Mouse (Mus musculus): ENCODE data around the gene Smarca2. TPM values are rescaled to one million over a fixed set of nuclear protein-coding genes. Genes with fewer than 3 reads are reported as not detected.
A peak's percentile ranks its signal among the peaks of the same experiment; 100 is the strongest.
"Not testable (repeated sequence)": the region's sequence is repeated elsewhere in the genome, so short reads cannot be mapped to it uniquely, and the experiment has no call there.

The Smarca2 gene
- polyA plus RNA-seq, 1 experiment from 2014 or later, result 95.2 TPM

DNA sequence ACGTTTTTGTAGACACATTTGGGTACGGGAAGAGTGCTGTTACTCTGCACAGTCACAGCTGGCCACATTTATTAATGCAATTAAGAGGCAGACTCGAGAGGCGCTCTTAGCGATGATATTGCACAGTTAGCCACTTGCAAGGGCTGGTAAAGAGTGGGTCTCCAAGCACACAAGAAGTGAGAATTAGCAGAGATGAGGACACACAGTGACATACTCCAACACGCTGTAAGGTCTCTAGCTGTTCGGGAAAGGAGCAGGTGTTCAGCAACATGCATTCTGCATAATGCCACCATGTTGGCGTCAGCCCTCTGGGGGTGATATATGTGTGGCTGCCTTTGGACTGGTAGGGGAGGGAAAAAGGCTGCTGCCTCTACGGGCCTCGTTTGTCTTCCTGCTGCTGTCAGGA is 129.9 kb downstream of the Smarca2 start:
- Histone ChIP-seq H3K4me3 (ENCODE audit: low read length) (no peak overlapping the region), H3K27ac (ENCODE audit: low read depth, low read length) (peak overlapping the region; percentile 48; the same call in 1 of the 2 replicates), H3K9ac (ENCODE audit: low read depth, low read length) (no peak overlapping the region; the same call in 1 of the 2 replicates), H3K4me1 (ENCODE audit: control insufficient read depth, insufficient read depth, low read depth, low read length) (peaks cover 16% of the 10 kb centered on the region), H3K9me3 (ENCODE audit: control insufficient read depth, low read length) (no peaks in the 10 kb centered on the region), H3K4me2 (ENCODE audit: low read length) (peak overlapping the region; percentile 23), H3K36me3 (ENCODE audit: control insufficient read depth, insufficient read depth, low read length) (no peaks in the 10 kb centered on the region), H3K27me3 (replicated peaks; ENCODE audit: control insufficient read depth, insufficient read depth, low read length) (no peaks in the 10 kb centered on the region)
- ATAC-seq, result peak; percentile 67
- WGBS, result 41% methylated on average over 10 of the region's 10 CpGs

DNA sequence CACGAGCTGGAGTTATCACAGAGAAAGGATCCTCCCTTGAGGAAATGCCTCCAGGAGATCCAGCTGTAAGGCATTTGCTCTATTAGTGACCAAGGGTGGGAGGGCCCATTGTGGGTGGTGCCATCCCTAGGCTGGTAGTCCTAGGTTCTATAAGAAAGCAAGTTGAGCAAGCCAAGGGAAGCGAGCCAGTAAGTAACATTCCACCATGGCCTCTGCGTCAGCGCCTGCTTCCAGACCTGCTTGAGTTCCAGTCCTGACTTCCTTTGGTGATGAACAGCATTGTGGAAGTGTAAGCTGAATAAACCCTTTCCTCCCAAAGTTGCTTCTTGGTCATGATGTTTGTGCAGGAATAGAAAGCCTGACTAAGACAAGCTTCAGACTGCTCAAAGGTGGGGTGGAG is 140.2 kb downstream of the Smarca2 start:
- not testable (repeated sequence) for H3K4me3 ChIP-seq (ENCODE audit: low read length); H3K36me3 ChIP-seq (ENCODE audit: control insufficient read depth, insufficient read depth, low read length); H3K4me2 ChIP-seq (ENCODE audit: low read length); H3K27ac ChIP-seq (ENCODE audit: low read depth, low read length); H3K27me3 ChIP-seq (replicated peaks; ENCODE audit: control insufficient read depth, insufficient read depth, low read length); ATAC-seq; H3K9ac ChIP-seq (ENCODE audit: low read depth, low read length); H3K9me3 ChIP-seq (ENCODE audit: control insufficient read depth, low read length)
- peaks cover 12% of the 10 kb centered on the region for H3K4me1 ChIP-seq (ENCODE audit: control insufficient read depth, insufficient read depth, low read depth, low read length)
- 94% methylated on average over 4 of the region's 4 CpGs for WGBS

DNA sequence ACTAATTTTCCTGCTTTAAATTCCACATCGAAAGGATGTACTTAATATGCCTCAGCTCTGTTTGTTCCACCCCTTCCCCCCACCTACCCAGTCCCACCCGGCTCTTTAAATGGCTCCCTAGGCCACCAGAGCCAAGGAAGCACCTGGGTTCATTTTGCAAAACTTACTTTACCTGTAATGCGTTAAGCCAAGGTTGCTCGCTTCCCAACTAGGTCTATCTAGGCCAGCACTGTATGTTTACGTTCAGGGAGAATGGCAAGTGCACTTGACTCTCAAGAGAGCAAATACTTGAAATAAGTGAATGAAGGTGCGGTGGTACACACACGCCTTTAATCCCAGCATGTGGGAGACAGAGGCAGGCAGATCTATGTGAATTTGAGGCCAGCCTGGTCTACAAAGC is 140.7 kb downstream of the Smarca2 start:
- Histone ChIP-seq H3K9me3 (ENCODE audit: control insufficient read depth, low read length) (no peaks in the 10 kb centered on the region), H3K4me3 (ENCODE audit: low read length) (no peak overlapping the region), H3K4me1 (ENCODE audit: control insufficient read depth, insufficient read depth, low read depth, low read length) (peaks cover 12% of the 10 kb centered on the region), H3K27me3 (replicated peaks; ENCODE audit: control insufficient read depth, insufficient read depth, low read length) (no peaks in the 10 kb centered on the region), H3K27ac (ENCODE audit: low read depth, low read length) (no peak overlapping the region), H3K9ac (ENCODE audit: low read depth, low read length) (no peak overlapping the region), H3K4me2 (ENCODE audit: low read length) (no peak overlapping the region), H3K36me3 (ENCODE audit: control insufficient read depth, insufficient read depth, low read length) (no peaks in the 10 kb centered on the region)
- WGBS, result 92% methylated on average over 7 of the region's 7 CpGs
- ATAC-seq, result no peak

DNA sequence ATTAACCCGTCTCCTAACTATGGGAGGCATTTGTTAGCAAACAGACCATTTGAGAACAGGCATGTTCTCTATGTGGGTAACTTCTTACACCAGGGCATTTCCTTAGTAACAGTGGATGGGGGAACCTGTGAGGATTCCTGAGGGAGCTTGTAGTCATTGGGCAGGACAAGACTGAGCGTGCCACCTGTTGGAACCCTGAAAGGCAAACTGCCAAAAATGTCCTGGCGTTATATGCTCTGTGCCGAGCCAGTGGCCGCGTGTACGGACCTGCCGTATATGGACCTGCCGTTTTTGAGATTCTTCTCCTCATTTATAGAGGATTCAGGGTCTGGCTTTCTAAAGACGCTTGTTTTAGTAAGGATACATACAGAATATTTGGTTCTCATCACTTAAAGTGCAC is 141.4 kb downstream of the Smarca2 start:
- no peak for ATAC-seq
- H3K4me1 ChIP-seq (ENCODE audit: control insufficient read depth, insufficient read depth, low read depth, low read length), result peaks cover 12% of the 10 kb centered on the region
- no peaks in the 10 kb centered on the region for H3K27me3 ChIP-seq (replicated peaks; ENCODE audit: control insufficient read depth, insufficient read depth, low read length)
- no peaks in the 10 kb centered on the region for H3K9me3 ChIP-seq (ENCODE audit: control insufficient read depth, low read length)
- H3K9ac ChIP-seq (ENCODE audit: low read depth, low read length), result no peak overlapping the region
- 77% methylated on average over 10 of the region's 10 CpGs for WGBS
- H3K4me2 ChIP-seq (ENCODE audit: low read length), result no peak overlapping the region
- no peaks in the 10 kb centered on the region for H3K36me3 ChIP-seq (ENCODE audit: control insufficient read depth, insufficient read depth, low read length)
- no peak overlapping the region for H3K4me3 ChIP-seq (ENCODE audit: low read length)
- H3K27ac ChIP-seq (ENCODE audit: low read depth, low read length), result peak overlapping the region; percentile 99

DNA sequence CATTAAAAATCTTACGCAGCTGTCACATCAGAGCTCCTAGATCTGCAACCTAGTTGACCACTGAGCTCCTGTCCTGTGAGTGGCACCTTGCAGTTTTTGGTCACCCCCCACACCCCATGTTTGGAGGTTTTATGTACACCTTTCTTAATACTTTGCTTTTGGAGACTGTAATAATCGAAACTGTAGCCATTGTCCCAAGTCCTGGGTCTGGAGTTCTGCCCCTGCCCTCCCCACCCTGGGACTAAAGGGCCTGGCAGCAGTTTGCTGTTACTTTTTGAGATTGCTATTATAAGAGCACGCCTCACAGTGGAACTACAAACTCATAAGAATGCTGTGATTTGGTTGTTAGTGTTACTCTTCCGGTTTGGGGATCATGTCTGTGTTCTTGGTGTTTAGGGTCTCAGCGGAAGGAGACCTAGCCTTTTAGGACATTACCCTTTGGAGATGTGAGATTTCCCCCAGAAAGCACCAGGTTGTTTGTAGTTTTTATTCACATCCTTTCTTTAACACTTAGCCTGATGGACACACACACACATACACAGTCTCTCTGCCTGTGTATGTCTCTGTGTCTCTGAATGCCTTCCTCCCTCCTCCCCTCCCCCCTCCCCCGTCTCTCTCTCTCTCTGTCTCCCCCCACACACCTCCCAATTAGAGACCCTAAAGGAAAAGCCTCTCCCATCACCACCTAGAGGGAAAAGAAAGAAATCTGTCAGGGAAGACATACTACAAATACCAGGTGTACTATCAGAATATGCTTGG is 142.0 kb downstream of the Smarca2 start:
- peak overlapping the region; percentile 69 for H3K4me2 ChIP-seq (ENCODE audit: low read length)
- peak overlapping the region; percentile 99 for H3K27ac ChIP-seq (ENCODE audit: low read depth, low read length)
- WGBS, result 44% methylated on average over 6 of the region's 6 CpGs
- peaks cover 12% of the 10 kb centered on the region for H3K4me1 ChIP-seq (ENCODE audit: control insufficient read depth, insufficient read depth, low read depth, low read length)
- H3K36me3 ChIP-seq (ENCODE audit: control insufficient read depth, insufficient read depth, low read length), result no peaks in the 10 kb centered on the region
- no peaks in the 10 kb centered on the region for H3K27me3 ChIP-seq (replicated peaks; ENCODE audit: control insufficient read depth, insufficient read depth, low read length)
- H3K4me3 ChIP-seq (ENCODE audit: low read length), result peak overlapping the region; percentile 56
- H3K9ac ChIP-seq (ENCODE audit: low read depth, low read length), result peak overlapping the region; percentile 75
- H3K9me3 ChIP-seq (ENCODE audit: control insufficient read depth, low read length), result no peaks in the 10 kb centered on the region
- ATAC-seq, result peak; percentile 29

DNA sequence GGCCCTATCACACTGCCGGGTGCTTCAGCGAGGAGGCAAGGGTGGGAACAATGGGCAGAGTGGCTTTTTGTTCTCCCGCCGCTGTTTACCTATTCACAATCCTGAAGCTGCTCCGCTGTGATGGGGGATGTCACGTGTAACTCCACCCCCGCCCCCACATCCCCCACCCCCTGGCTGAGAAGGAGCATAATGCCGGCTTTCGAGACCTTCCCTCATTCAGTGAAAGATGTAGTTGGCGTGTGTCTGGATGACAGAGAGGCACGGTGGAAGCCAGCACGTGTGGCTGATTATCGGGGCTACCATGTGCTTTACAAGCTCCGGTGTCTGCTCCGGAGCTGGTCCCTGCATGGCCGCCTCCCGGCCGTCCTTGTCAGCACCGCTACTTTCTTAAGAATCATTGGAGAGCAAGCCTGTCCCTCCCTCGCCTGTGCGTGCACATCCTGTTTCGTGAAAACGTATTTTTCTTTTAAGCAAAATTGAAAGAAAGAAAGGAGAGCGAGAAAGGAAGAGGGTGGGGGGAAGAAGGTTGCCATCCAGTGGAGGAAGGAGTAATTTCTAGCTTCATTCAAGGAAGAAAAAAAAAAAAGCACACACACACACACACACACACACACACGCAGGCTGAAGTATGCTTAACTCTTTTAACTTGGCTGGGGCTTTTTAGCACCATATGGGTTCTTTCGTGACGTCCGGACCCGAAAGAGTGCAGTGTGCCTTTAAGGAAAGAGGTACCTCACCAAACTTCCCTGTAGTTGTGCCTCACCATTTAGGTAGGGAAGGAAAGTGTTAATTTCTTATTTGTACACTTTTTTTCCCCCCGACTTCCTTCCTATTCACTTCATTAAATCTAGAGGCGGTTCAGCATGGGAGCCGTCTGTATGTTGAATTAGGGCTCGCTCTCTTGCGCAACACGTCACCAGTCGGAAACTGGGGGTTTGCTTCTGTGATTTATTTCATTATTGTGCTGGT is 143.0 kb downstream of the Smarca2 start:
- H3K27me3 ChIP-seq (replicated peaks; ENCODE audit: control insufficient read depth, insufficient read depth, low read length), result no peaks in the 10 kb centered on the region
- H3K4me2 ChIP-seq (ENCODE audit: low read length), result peak overlapping the region; percentile 69
- no peaks in the 10 kb centered on the region for H3K36me3 ChIP-seq (ENCODE audit: control insufficient read depth, insufficient read depth, low read length)
- peak overlapping the region; percentile 56 for H3K4me3 ChIP-seq (ENCODE audit: low read length)
- H3K4me1 ChIP-seq (ENCODE audit: control insufficient read depth, insufficient read depth, low read depth, low read length), result peaks cover 12% of the 10 kb centered on the region
- ATAC-seq, result peak; percentile 89
- under 1% methylated on average over 36 of the region's 36 CpGs for WGBS
- no peaks in the 10 kb centered on the region for H3K9me3 ChIP-seq (ENCODE audit: control insufficient read depth, low read length)
- H3K27ac ChIP-seq (ENCODE audit: low read depth, low read length), result peak overlapping the region; percentile 99
- peak overlapping the region; percentile 75 for H3K9ac ChIP-seq (ENCODE audit: low read depth, low read length)

DNA sequence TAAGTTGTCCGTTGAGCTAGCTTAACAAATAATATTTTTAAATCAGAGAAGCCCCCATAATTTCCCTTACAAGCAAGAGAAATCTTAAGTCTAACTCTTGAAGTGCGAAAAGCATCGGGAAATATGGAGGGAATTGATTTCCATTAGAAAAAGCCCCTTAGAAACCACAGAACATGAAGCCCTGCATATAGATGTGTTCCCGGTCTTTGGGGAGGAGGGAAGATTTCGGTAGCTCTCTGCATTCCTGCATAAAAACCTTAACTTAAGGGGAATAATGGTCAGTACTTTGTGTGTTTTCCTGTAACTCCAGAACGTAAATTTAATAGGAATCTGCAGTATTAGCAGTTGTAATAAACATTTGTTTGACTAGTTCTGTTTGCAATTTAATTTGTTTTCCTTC is 143.8 kb downstream of the Smarca2 start:
- Histone ChIP-seq H3K9me3 (ENCODE audit: control insufficient read depth, low read length) (no peaks in the 10 kb centered on the region), H3K9ac (ENCODE audit: low read depth, low read length) (peak overlapping the region; percentile 61), H3K36me3 (ENCODE audit: control insufficient read depth, insufficient read depth, low read length) (no peaks in the 10 kb centered on the region), H3K27ac (ENCODE audit: low read depth, low read length) (peak overlapping the region; percentile 99), H3K4me2 (ENCODE audit: low read length) (peak overlapping the region; percentile 69), H3K4me3 (ENCODE audit: low read length) (peak overlapping the region; percentile 56), H3K27me3 (replicated peaks; ENCODE audit: control insufficient read depth, insufficient read depth, low read length) (no peaks in the 10 kb centered on the region), H3K4me1 (ENCODE audit: control insufficient read depth, insufficient read depth, low read depth, low read length) (peaks cover 14% of the 10 kb centered on the region)
- ATAC-seq, result no peak
- WGBS, result 0% methylated on average over 6 of the region's 6 CpGs

DNA sequence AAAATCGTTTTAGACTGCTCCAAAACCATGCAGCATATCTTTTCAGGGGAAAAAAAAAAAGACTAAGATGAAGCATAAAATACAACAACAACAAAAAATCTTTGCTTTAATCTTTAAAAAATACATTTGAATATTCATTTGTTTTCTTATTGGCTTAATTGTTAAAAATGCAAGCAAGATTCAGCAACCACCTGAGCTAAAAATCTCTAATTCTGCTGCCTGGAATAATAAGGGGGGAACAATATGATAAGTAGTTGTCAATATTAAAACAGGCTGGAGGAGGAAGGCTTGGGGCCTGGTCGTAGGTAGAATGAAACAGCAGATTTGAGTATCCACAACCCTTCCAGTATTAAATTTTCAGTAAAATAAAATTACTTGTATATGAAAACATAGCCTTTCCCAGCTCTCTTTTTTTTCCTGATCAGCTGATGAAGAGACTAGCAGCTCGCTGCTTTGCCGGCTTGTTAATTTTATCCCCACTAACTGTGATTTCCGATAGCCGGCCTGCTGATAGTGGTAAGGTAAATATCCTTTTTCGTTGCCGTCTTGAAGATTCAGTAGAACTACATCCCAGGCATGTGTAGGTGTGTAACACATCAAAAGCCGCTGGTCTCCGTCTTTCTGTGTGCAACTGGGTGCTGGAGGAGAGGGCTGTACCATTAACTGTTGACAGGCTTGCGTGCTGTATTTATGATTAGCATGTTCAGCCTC is 144.7 kb downstream of the Smarca2 start:
- H3K4me1 ChIP-seq (ENCODE audit: control insufficient read depth, insufficient read depth, low read depth, low read length), result peaks cover 14% of the 10 kb centered on the region
- 13% methylated on average over 11 of the region's 11 CpGs for WGBS
- no peaks in the 10 kb centered on the region for H3K36me3 ChIP-seq (ENCODE audit: control insufficient read depth, insufficient read depth, low read length)

More for the DNA sequence above, 144.7 kb downstream of the Smarca2 start:
- H3K9me3 ChIP-seq (ENCODE audit: control insufficient read depth, low read length), result no peaks in the 10 kb centered on the region
- 0 out of 2 replicates have a peak, but pooled peaks have one; percentile 10 for ATAC-seq
- peak overlapping the region; percentile 56 for H3K4me3 ChIP-seq (ENCODE audit: low read length)
- H3K9ac ChIP-seq (ENCODE audit: low read depth, low read length), result peak overlapping the region; percentile 63
- peak overlapping the region; percentile 87 for H3K27ac ChIP-seq (ENCODE audit: low read depth, low read length)
- H3K4me2 ChIP-seq (ENCODE audit: low read length), result peak overlapping the region; percentile 69
- no peaks in the 10 kb centered on the region for H3K27me3 ChIP-seq (replicated peaks; ENCODE audit: control insufficient read depth, insufficient read depth, low read length)
